Mouse (Mus musculus): ENCODE measurements at regions not wholly inside any gene's neighbourhood (a gene's known extent, or its start where the extent isn't known, plus 50 kb on each side); places are given as distances from the start of the nearest gene placed in this dataset.

GRCm38 (mm10) chr3:148429012-148429865 is 561.1 kb downstream of the Adgrl2 start:
- no peak overlapping the region for H3K4me3 ChIP-seq
- no peak overlapping the region for H3K9ac ChIP-seq
- no peaks in the 10 kb centered on the region for H3K36me3 ChIP-seq
- no peaks in the 10 kb centered on the region for H3K9me3 ChIP-seq
- ATAC-seq (ENCODE audit: extremely low read depth, insufficient number of reproducible peaks, low FRiP score, low TSS enrichment), result no peak
- no peak overlapping the region for H3K4me2 ChIP-seq
- 57% methylated on average over 10 of the region's 10 CpGs for WGBS
- H3K27ac ChIP-seq (replicated peaks), result no peak overlapping the region
- H3K4me1 ChIP-seq, result 0 out of 2 replicates have a peak, but pooled peaks cover 8% of the 10 kb centered on the region
- H3K27me3 ChIP-seq (replicated peaks), result peaks cover 87% of the 10 kb centered on the region

DNA sequence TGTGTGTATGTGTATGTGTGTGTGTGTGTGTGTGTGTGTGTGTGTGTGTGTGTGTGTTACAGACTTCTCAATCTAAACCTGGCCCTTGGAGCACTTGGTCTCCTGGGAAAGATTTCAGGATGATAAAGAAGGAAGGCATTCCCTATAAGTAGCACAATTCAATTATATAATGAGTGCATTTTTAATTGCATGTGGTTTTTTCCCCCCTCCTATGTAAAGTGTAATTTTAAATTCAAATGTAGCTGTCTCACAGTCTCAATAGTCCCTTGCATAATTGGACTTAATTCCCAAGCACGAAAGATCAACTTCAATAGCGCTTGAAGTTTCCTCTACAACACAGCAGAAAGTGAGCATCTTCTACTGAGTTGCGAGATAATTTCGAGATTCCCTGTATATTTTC is 566.3 kb downstream of the Adgrl2 start:
- ATAC-seq (ENCODE audit: extremely low read depth, insufficient number of reproducible peaks, low FRiP score, low TSS enrichment), result no peak
- H3K4me3 ChIP-seq, result no peak overlapping the region
- no peaks in the 10 kb centered on the region for H3K9me3 ChIP-seq
- no peak overlapping the region for H3K9ac ChIP-seq
- H3K4me1 ChIP-seq, result peaks cover 10% of the 10 kb centered on the region
- H3K36me3 ChIP-seq, result no peaks in the 10 kb centered on the region
- no peak overlapping the region for H3K4me2 ChIP-seq
- H3K27ac ChIP-seq (replicated peaks), result no peak overlapping the region
- WGBS, result 85% methylated on average over 4 of the region's 4 CpGs
- peaks cover 95% of the 10 kb centered on the region for H3K27me3 ChIP-seq (replicated peaks)

DNA sequence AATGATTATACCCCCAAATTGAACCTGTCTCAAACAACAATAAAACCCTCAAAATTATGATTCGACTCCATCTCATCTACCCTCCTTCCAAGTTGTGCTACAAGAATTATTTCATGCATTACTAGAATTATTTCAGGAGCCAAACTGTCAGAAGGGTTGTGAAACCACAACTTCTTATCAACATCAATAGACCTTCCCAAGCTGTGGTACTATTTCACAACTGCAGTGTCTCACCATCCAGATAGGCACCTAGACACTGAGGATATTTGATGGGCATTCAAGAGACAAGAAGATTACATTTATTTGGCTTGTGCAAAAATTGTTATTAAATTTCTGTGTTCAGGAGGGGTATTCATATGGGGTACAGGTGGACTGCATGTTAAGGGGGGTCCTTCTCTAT is 567.0 kb downstream of the Adgrl2 start:
- Histone ChIP-seq H3K4me3 (no peak overlapping the region), H3K27me3 (replicated peaks) (peaks cover 92% of the 10 kb centered on the region), H3K9me3 (no peaks in the 10 kb centered on the region), H3K36me3 (no peaks in the 10 kb centered on the region), H3K9ac (no peak overlapping the region), H3K4me2 (no peak overlapping the region), H3K4me1 (peaks cover 10% of the 10 kb centered on the region), H3K27ac (replicated peaks) (no peak overlapping the region)
- ATAC-seq (ENCODE audit: extremely low read depth, insufficient number of reproducible peaks, low FRiP score, low TSS enrichment), result no peak
- WGBS, result 87% methylated on average over 1 of the region's 1 CpGs

DNA sequence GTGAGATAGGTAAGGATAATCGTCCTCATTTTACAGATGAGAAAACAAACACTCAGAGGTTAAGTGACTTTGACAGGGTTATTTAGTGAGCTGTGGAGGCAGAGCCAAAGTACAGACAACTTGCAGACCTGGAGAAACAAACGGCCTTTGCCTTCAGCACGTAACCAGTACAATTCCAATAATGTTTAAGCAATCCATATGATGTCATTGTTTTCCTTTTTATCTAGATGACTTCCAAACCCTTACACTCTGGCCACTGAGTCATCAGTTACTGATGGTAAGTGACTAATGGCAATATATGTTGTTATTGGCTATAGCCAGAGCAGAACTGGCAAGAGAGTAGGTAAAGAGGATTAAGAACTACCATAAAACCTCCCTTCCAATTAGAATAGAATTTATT is 567.6 kb downstream of the Adgrl2 start:
- Histone ChIP-seq H3K4me2 (no peak overlapping the region), H3K9me3 (no peaks in the 10 kb centered on the region), H3K36me3 (no peaks in the 10 kb centered on the region), H3K27me3 (replicated peaks) (peaks cover 92% of the 10 kb centered on the region), H3K4me1 (peaks cover 15% of the 10 kb centered on the region), H3K4me3 (no peak overlapping the region), H3K9ac (no peak overlapping the region), H3K27ac (replicated peaks) (no peak overlapping the region)
- ATAC-seq (ENCODE audit: extremely low read depth, insufficient number of reproducible peaks, low FRiP score, low TSS enrichment), result no peak
- 38% methylated on average over 3 of the region's 3 CpGs for WGBS

GRCm38 (mm10) chr3:148422205-148422604 is 568.1 kb downstream of the Adgrl2 start:
- Histone ChIP-seq H3K9ac (no peak overlapping the region), H3K36me3 (no peaks in the 10 kb centered on the region), H3K4me2 (no peak overlapping the region), H3K27ac (replicated peaks) (no peak overlapping the region), H3K27me3 (replicated peaks) (peaks cover 89% of the 10 kb centered on the region), H3K9me3 (no peaks in the 10 kb centered on the region), H3K4me3 (no peak overlapping the region), H3K4me1 (peaks cover 16% of the 10 kb centered on the region)
- WGBS, result 30% methylated on average over 2 of the region's 2 CpGs
- no peak for ATAC-seq (ENCODE audit: extremely low read depth, insufficient number of reproducible peaks, low FRiP score, low TSS enrichment)

- Histone ChIP-seq H3K4me3 (no peak overlapping the region), H3K9ac (no peak overlapping the region), H3K27ac (replicated peaks) (no peak overlapping the region), H3K4me2 (no peak overlapping the region), H3K27me3 (replicated peaks) (peaks cover 88% of the 10 kb centered on the region), H3K9me3 (no peaks in the 10 kb centered on the region), H3K4me1 (peaks cover 16% of the 10 kb centered on the region), H3K36me3 (no peaks in the 10 kb centered on the region)
- no peak for ATAC-seq (ENCODE audit: extremely low read depth, insufficient number of reproducible peaks, low FRiP score, low TSS enrichment)
- 78% methylated on average over 5 of the region's 5 CpGs for WGBS
Measured at GRCm38 (mm10) chr3:148420303-148420702, 570.1 kb downstream of the Adgrl2 start.

GRCm38 (mm10) chr3:148419462-148420074 is 570.8 kb downstream of the Adgrl2 start:
- Histone ChIP-seq H3K36me3 (no peaks in the 10 kb centered on the region), H3K27me3 (replicated peaks) (peaks cover 81% of the 10 kb centered on the region), H3K4me1 (peaks cover 16% of the 10 kb centered on the region), H3K4me2 (no peak overlapping the region), H3K9me3 (no peaks in the 10 kb centered on the region), H3K9ac (no peak overlapping the region), H3K27ac (replicated peaks) (no peak overlapping the region), H3K4me3 (no peak overlapping the region)
- 62% methylated on average over 2 of the region's 2 CpGs for WGBS
- no peak for ATAC-seq (ENCODE audit: extremely low read depth, insufficient number of reproducible peaks, low FRiP score, low TSS enrichment)

- no peaks in the 10 kb centered on the region for H3K9me3 ChIP-seq
- peak overlapping the region; percentile 31; the same call in 1 of the 2 replicates for H3K4me2 ChIP-seq
- ATAC-seq (ENCODE audit: extremely low read depth, insufficient number of reproducible peaks, low FRiP score, low TSS enrichment), result no peak
- no peaks in the 10 kb centered on the region for H3K36me3 ChIP-seq
- peaks cover 68% of the 10 kb centered on the region for H3K27me3 ChIP-seq (replicated peaks)
- no peak overlapping the region for H3K4me3 ChIP-seq
- 10% methylated on average over 6 of the region's 6 CpGs for WGBS
- H3K4me1 ChIP-seq, result peaks cover 16% of the 10 kb centered on the region
- no peak overlapping the region for H3K27ac ChIP-seq (replicated peaks)
- no peak overlapping the region for H3K9ac ChIP-seq
Measured at GRCm38 (mm10) chr3:148418067-148418466, 572.3 kb downstream of the Adgrl2 start.

DNA sequence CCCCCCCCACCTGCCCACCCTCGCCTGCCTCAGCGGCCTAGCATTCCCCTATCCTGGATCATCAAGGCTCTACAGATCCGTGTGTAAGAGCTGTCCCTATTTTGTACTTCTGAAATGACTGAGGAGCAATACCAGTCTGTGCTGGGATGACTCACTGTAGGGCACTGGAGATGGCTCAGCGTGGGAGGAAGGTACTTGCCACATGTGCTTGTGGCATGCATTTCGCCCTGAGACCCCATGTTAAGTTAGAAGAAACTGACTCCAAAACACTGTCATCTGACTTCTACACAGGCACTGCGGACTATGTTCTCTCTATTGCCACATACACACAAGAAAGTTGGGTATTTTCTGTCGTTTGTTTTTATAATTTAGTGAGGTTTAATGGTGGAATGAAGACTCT is 574.9 kb downstream of the Adgrl2 start:
- H3K4me3 ChIP-seq, result no peak overlapping the region
- no peaks in the 10 kb centered on the region for H3K36me3 ChIP-seq
- no peak overlapping the region for H3K4me2 ChIP-seq
- H3K27me3 ChIP-seq (replicated peaks), result peaks cover 44% of the 10 kb centered on the region
- ATAC-seq (ENCODE audit: extremely low read depth, insufficient number of reproducible peaks, low FRiP score, low TSS enrichment), result no peak
- H3K9ac ChIP-seq, result no peak overlapping the region
- 74% methylated on average over 7 of the region's 7 CpGs for WGBS
- no peak overlapping the region for H3K27ac ChIP-seq (replicated peaks)
- H3K4me1 ChIP-seq, result peaks cover 6% of the 10 kb centered on the region; the same call in 1 of the 2 replicates
- no peaks in the 10 kb centered on the region for H3K9me3 ChIP-seq

DNA sequence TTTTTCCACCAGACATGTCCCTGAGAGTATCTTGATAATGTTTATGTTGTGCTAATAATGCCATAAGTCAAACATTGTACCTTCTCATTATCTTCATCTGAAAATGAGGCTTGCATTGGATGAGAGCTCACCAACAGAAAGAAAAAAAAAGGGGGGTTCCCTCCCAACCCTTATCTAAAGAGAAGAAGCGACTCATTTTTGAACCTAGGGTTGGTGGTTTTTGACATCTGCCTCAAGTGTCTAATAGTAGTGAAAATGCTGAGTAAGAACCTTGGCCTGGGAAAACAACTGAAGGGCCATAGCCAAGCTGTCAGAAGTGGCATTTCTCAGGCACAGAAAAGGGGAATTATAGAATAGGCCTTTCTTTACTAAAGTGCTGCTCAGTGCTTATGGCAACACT is 577.3 kb downstream of the Adgrl2 start:
- Histone ChIP-seq H3K36me3 (no peaks in the 10 kb centered on the region), H3K4me2 (no peak overlapping the region), H3K4me1 (peaks cover 4% of the 10 kb centered on the region; the same call in 1 of the 2 replicates), H3K9me3 (no peaks in the 10 kb centered on the region), H3K9ac (no peak overlapping the region), H3K27ac (replicated peaks) (no peak overlapping the region), H3K27me3 (replicated peaks) (peaks cover 27% of the 10 kb centered on the region), H3K4me3 (no peak overlapping the region)
- WGBS, result 69% methylated on average over 1 of the region's 1 CpGs
- ATAC-seq (ENCODE audit: extremely low read depth, insufficient number of reproducible peaks, low FRiP score, low TSS enrichment), result no peak

DNA sequence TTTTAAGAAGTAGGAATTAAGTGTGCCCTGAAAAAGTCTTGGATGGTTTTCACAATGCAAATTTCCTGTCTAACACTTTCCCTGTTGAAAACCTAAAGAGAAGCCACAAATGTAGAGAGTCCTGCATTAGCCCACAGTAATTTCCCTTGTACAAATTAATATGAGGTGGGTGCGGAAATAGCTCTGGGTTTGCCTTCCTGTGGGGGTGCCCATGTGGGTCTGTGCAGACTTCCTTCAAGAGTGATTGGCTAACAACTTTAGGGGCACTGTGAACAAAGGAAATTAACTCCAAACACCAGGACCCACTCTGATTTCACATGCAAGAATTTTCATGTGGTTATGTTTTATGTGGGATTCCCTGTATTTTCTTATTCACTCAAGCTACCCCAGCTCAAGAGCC is 578.2 kb downstream of the Adgrl2 start:
- Histone ChIP-seq H3K36me3 (no peaks in the 10 kb centered on the region), H3K9ac (no peak overlapping the region), H3K27me3 (replicated peaks) (peaks cover 21% of the 10 kb centered on the region), H3K9me3 (no peaks in the 10 kb centered on the region), H3K4me2 (no peak overlapping the region), H3K4me1 (no peaks in the 10 kb centered on the region), H3K27ac (replicated peaks) (no peak overlapping the region), H3K4me3 (no peak overlapping the region)
- no peak for ATAC-seq (ENCODE audit: extremely low read depth, insufficient number of reproducible peaks, low FRiP score, low TSS enrichment)
- WGBS, result 77% methylated on average over 1 of the region's 1 CpGs

DNA sequence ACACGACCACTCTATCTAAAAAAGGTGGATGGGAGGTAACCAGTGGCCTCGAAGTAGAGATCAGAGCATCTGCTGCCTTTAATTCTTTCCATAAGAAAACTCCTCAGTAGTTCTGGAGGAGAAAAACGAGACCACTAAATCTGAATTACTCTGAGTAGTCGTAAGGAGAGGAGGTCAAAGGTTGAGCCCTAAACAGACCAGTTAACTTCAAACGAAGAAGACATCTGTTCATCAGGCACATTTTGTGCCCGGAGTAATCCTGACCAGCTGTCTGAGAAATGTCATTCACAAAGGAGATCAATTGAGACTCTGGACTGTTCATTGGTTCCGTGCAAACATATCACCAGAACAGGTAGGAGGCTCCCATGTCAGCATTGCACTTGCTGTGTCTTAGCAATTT is 592.0 kb downstream of the Adgrl2 start:
- 61% methylated on average over 7 of the region's 7 CpGs for WGBS
- Histone ChIP-seq H3K27ac (replicated peaks) (no peak overlapping the region), H3K4me1 (no peaks in the 10 kb centered on the region), H3K4me2 (no peak overlapping the region), H3K36me3 (no peaks in the 10 kb centered on the region), H3K27me3 (replicated peaks) (no peaks in the 10 kb centered on the region), H3K9ac (no peak overlapping the region), H3K4me3 (no peak overlapping the region), H3K9me3 (no peaks in the 10 kb centered on the region)
- no peak for ATAC-seq (ENCODE audit: extremely low read depth, insufficient number of reproducible peaks, low FRiP score, low TSS enrichment)

Measured in heart, embryonic 13.5 days (tissue).